Mouse (Mus musculus) heart, postnatal 0 days (tissue): Measurements from ENCODE around the gene Nxpe5.

Source experiments
- CTCF ChIP-seq: IDR thresholded peaks from 2 replicates; pipeline ENCODE4 v1.5.1; 2016; ENCODE audit warnings: antibody characterized with exemption, control low read depth, low read depth
- EP300 ChIP-seq: IDR thresholded peaks from 2 replicates; pipeline ENCODE4 v1.6.1; 2016; ENCODE audit warnings: antibody characterized with exemption, low read depth

DNA sequence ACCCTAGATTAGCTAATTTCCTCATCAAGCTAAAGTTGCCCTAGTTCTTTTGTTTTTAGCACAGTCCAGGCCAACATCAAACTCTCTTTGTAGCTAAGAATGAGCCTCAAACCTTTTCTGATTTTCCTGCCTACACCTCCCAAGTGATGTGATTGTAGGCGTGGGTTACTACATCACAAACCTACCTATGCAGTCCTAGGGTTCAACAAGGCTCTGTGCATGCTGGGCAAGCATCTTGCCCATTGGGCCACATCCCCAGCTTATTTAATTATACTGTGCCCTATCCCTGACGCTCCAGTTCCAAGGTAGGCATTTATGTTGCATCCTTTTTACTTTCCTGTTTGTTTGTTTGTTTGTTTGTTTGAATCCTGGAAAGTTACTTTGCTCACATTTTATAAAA, at the start of gene Nxpe5:
- no peak for TF ChIP-seq CTCF
- TF ChIP-seq EP300: no peak
